Comparison of ENCODE assay signal across 21 mouse cellular contexts in genomic region chr3:82382325-82382724, GRCm38 (mm10). TPM values are rescaled to one million over a fixed set of nuclear protein-coding genes. Genes with fewer than 3 reads are reported as not detected.
DNase-seq lines count a peak whose midpoint lies in the region; ATAC-seq and TF ChIP-seq lines count a peak whose summit lies in the region.
"Had no signal": no experiment of that assay in that cellular context is flagged by ENCODE, and none has a peak within 500 bp of the region (broad histone marks: within the 10 kb centered on the region; RNA-seq: fewer than 3 reads in every experiment).

No protein-coding gene starts in this region.

- no peak overlapping the region for H3K4me2 ChIP-seq in limb, embryonic 13.5 days (replicated peaks)
- H3K4me2 ChIP-seq in embryonic facial prominence, embryonic 14.5 days (ENCODE audit: low read depth, low read length) = no peak overlapping the region
- H3K4me2 ChIP-seq in forebrain, postnatal 0 days (ENCODE audit: low read depth) = no peak overlapping the region
- H3K4me2 ChIP-seq: neural tube, embryonic 15.5 days had no signal

- no peaks in the 10 kb centered on the region for H3K27me3 ChIP-seq in limb, embryonic 13.5 days
- no peaks in the 10 kb centered on the region for H3K27me3 ChIP-seq in limb, embryonic 10.5 days (ENCODE audit: low read depth, poor library complexity, severe bottlenecking)
- no peaks in the 10 kb centered on the region for H3K27me3 ChIP-seq in embryonic facial prominence, embryonic 14.5 days (replicated peaks; ENCODE audit: control insufficient read depth, insufficient read depth, low read length)
- no peaks in the 10 kb centered on the region for H3K27me3 ChIP-seq in forebrain, postnatal 0 days (ENCODE audit: insufficient read depth, low read length)
- H3K27me3 ChIP-seq: megakaryocyte, embryonic 14.5 days; neural tube, embryonic 15.5 days had no signal

- 64% methylated on average over 11 of the region's 11 CpGs for WGBS in limb, embryonic 13.5 days
- 81% methylated on average over 11 of the region's 11 CpGs for WGBS in limb, embryonic 10.5 days
- WGBS in embryonic facial prominence, embryonic 14.5 days = 62% methylated on average over 11 of the region's 11 CpGs
- WGBS in forebrain, postnatal 0 days = 45% methylated on average over 11 of the region's 11 CpGs

- DNase-seq in limb, embryonic 10.5 days (ENCODE audit: low spot score) = no peak
- peak; percentile 85 for DNase-seq in ZHBTc4 (ENCODE audit: low read depth, low spot score)
- DNase-seq in embryonic facial prominence, embryonic 14.5 days (ENCODE audit: low spot score) = no peak
- DNase-seq in forebrain, postnatal 0 days = no peak
- DNase-seq in thymus, postnatal 0 days (ENCODE audit: low spot score) = no peak
- DNase-seq in heart, adult 8-10 months (ENCODE audit: low spot score) = no peak
- DNase-seq in natural killer cell, adult 2 months (ENCODE audit: low spot score in 2 of 2) = no peak
- DNase-seq: cerebellum, adult 8-10 months; gastrocnemius, postnatal 14 days; heart, postnatal 14 days; kidney, adult 11 months; kidney, postnatal 25 days; left cerebral cortex, postnatal 4 days; lung, postnatal 10 days; thymus, postnatal 4 days had no signal

- H3K27ac ChIP-seq in limb, embryonic 13.5 days = no peak overlapping the region
- H3K27ac ChIP-seq in limb, embryonic 10.5 days = no peak overlapping the region
- no peak overlapping the region for H3K27ac ChIP-seq in embryonic facial prominence, embryonic 14.5 days (replicated peaks; ENCODE audit: low read depth, low read length)
- no peak overlapping the region for H3K27ac ChIP-seq in forebrain, postnatal 0 days (ENCODE audit: low read depth, low read length)
- H3K27ac ChIP-seq: heart, embryonic 10.5 days; liver, embryonic 14.5 days; neural tube, embryonic 15.5 days had no signal

- H3K4me3 ChIP-seq in limb, embryonic 13.5 days = no peak overlapping the region
- no peak overlapping the region for H3K4me3 ChIP-seq in limb, embryonic 10.5 days
- no peak overlapping the region for H3K4me3 ChIP-seq in embryonic facial prominence, embryonic 14.5 days (ENCODE audit: low read depth, low read length)
- H3K4me3 ChIP-seq in forebrain, postnatal 0 days (ENCODE audit: low read depth, low read length) = no peak overlapping the region
- H3K4me3 ChIP-seq: heart, embryonic 10.5 days; megakaryocyte, embryonic 14.5 days; neural tube, embryonic 15.5 days had no signal

- no peaks in the 10 kb centered on the region for H3K9me3 ChIP-seq in limb, embryonic 13.5 days
- no peaks in the 10 kb centered on the region for H3K9me3 ChIP-seq in limb, embryonic 10.5 days (replicated peaks)
- H3K9me3 ChIP-seq in embryonic facial prominence, embryonic 14.5 days (ENCODE audit: control insufficient read depth, low read length) = no peaks in the 10 kb centered on the region
- H3K9me3 ChIP-seq in forebrain, postnatal 0 days (ENCODE audit: low read length) = no peaks in the 10 kb centered on the region
- H3K9me3 ChIP-seq: heart, embryonic 10.5 days; megakaryocyte, embryonic 14.5 days; neural tube, embryonic 15.5 days had no signal

- peak; percentile 51; the same call in 1 of the 2 replicates for ATAC-seq in limb, embryonic 13.5 days (ENCODE audit: low FRiP score, low read depth)
- peak; percentile 44; the same call in 1 of the 2 replicates for ATAC-seq in embryonic facial prominence, embryonic 14.5 days (ENCODE audit: low read depth)
- peak; percentile 32; the same call in 1 of the 2 replicates for ATAC-seq in forebrain, postnatal 0 days
- ATAC-seq: hindbrain, embryonic 16.5 days had no signal

- TF ChIP-seq CTCF in forebrain, postnatal 0 days (IDR thresholded peaks at IDR 0.05; ENCODE audit: low read depth) = no peak

- H3K9ac ChIP-seq in limb, embryonic 13.5 days = no peak overlapping the region
- no peak overlapping the region for H3K9ac ChIP-seq in embryonic facial prominence, embryonic 14.5 days (ENCODE audit: low read depth, low read length)
- no peak overlapping the region for H3K9ac ChIP-seq in forebrain, postnatal 0 days
- H3K9ac ChIP-seq: liver, embryonic 14.5 days; neural tube, embryonic 15.5 days had no signal

- peaks cover 58% of the 10 kb centered on the region for H3K36me3 ChIP-seq in limb, embryonic 13.5 days
- H3K36me3 ChIP-seq in limb, embryonic 10.5 days = peaks cover 62% of the 10 kb centered on the region
- peaks cover 27% of the 10 kb centered on the region for H3K36me3 ChIP-seq in embryonic facial prominence, embryonic 14.5 days (ENCODE audit: control insufficient read depth, insufficient read depth, low read length)
- H3K36me3 ChIP-seq in forebrain, postnatal 0 days (ENCODE audit: insufficient read depth) = peaks cover 71% of the 10 kb centered on the region

- peaks cover 4% of the 10 kb centered on the region for H3K4me1 ChIP-seq in limb, embryonic 13.5 days
- no peaks in the 10 kb centered on the region for H3K4me1 ChIP-seq in limb, embryonic 10.5 days
- H3K4me1 ChIP-seq in embryonic facial prominence, embryonic 14.5 days (ENCODE audit: control insufficient read depth, insufficient read depth, low read length) = no peaks in the 10 kb centered on the region
- no peaks in the 10 kb centered on the region for H3K4me1 ChIP-seq in forebrain, postnatal 0 days (ENCODE audit: insufficient read depth)
- H3K4me1 ChIP-seq: heart, embryonic 10.5 days; neural tube, embryonic 15.5 days had no signal

RNA-seq across cellular contexts. Expression of gene Map9, which starts 24.5 kb away (rescaled TPM):
- 9.4 and 9.9 TPM in 2 replicates for polyA plus RNA-seq in limb, embryonic 13.5 days (2015; fragmentation: Nextera tagmentation; extraction: Ambion mirVana)
- polyA plus RNA-seq in limb, embryonic 10.5 days (2016; fragmentation: Nextera tagmentation; extraction: Ambion mirVana) = 5.7 and 6.5 TPM in 2 replicates
- 8.6 and 9.9 TPM in 2 replicates for polyA plus RNA-seq in embryonic facial prominence, embryonic 14.5 days (2014; fragmentation: Nextera tagmentation; extraction: Ambion mirVana)
- 89.2 and 104 TPM in 2 replicates for total RNA-seq in forebrain, postnatal 0 days (2014; rRNA removed)
- polyA plus RNA-seq in forebrain, postnatal 0 days (2015; fragmentation: Nextera tagmentation; extraction: Ambion mirVana) = 115 and 166 TPM in 2 replicates
- 2.0 and 2.5 TPM in 2 replicates for polyA plus RNA-seq in thymus, postnatal 0 days (2015; fragmentation: Nextera tagmentation; extraction: Ambion mirVana)
- 1 to 10 TPM; 1.4 to 2.2 (median 1.6) TPM for total RNA-seq in heart, adult 8-10 months (2022)

Comparison
In these comparisons a context has a peak if more than half of its experiments do, and no peak if none do; other contexts are left out.
1. RNA of gene Map9, which starts 24.5 kb away (polyA plus RNA-seq): 115 to 166 TPM in forebrain, postnatal 0 days; 8.6 to 9.9 TPM in embryonic facial prominence, embryonic 14.5 days, 9.4 to 9.9 TPM in limb, embryonic 13.5 days, 5.7 to 6.5 TPM in limb, embryonic 10.5 days and 2.0 to 2.5 TPM in thymus, postnatal 0 days; every median in the first group is over 10 times any median in the second.
2. Peak in every context shown above with its lines, with median percentiles within 50 percentile points of each other: ATAC-seq.